Mouse (Mus musculus): ENCODE results near the gene Ube2h.

GRCm38 (mm10) chr6:30222321-30222720 lies 82.0 kb downstream of the Ube2h start:
- TF ChIP-seq CTCF (IDR thresholded peaks at IDR 0.05; ENCODE audit: control insufficient read depth, insufficient read depth, low read length): no peak
- TF ChIP-seq POLR2A (IDR thresholded peaks at IDR 0.05; ENCODE audit: borderline replicate concordance, control insufficient read depth, low read depth, low read length): no peak
